Mouse (Mus musculus) gastrocnemius, postnatal 25 days (tissue): ENCODE results near the gene Amotl1. TPM values are rescaled to one million over a fixed set of nuclear protein-coding genes. Genes with fewer than 3 reads are reported as not detected.
"Not testable (repeated sequence)": the region's sequence is repeated elsewhere in the genome, so short reads cannot be mapped to it uniquely, and the experiment has no call there.

Experiments
- DNase-seq: peaks from one replicate; pipeline ENCODE4 v3.0.0; 2022
- long read RNA-seq, 2 experiments: library from polyadenylated mRNA; stranded (forward); transcript quantifications; one replicate each; pipeline ENCODE4 v2.0.0; 2021
- total RNA-seq, 2 experiments: library from RNA; stranded (reverse); gene quantifications; 1 replicate in 1 of 2; 2 replicates in 1 of 2; pipeline ENCODE4 v1.2.3; 2021

The Amotl1 gene
- total RNA-seq, result 100 to 1,000 TPM; 221 to 341 TPM
- long read RNA-seq, experiment 1, partial matches to known transcripts, result 0 of 97 reads
- long read RNA-seq, experiment 1, other reads (novel, unspliced or antisense), result 97 of 97 reads
- long read RNA-seq, experiment 2, partial matches to known transcripts, result 6 of 107 reads
- long read RNA-seq, experiment 2, other reads (novel, unspliced or antisense), result 101 of 107 reads

DNA sequence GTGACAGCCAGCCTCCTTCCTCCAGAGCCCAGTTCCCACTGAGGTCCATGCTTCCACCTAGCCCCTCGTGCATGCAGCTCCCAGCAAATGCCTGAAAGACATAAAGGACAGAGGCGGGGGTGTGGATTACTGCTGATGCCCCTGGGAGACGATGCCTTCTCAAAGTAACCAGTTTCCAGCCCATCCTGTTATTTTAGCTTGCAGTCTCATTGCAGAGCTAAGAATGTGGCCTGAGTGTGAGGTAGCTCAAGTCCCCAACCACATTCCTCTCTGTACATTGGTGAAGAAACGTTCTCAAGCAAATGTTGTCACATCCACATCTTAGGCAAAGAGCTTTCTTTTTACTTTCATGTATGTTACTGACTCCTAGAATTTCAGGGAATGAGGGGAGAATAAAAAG, at the start of gene Amotl1:
Amotl1 (minus strand) TSS at position 101 of the 400 bp plus-strand sequence.
- DNase-seq, result no peak

DNA sequence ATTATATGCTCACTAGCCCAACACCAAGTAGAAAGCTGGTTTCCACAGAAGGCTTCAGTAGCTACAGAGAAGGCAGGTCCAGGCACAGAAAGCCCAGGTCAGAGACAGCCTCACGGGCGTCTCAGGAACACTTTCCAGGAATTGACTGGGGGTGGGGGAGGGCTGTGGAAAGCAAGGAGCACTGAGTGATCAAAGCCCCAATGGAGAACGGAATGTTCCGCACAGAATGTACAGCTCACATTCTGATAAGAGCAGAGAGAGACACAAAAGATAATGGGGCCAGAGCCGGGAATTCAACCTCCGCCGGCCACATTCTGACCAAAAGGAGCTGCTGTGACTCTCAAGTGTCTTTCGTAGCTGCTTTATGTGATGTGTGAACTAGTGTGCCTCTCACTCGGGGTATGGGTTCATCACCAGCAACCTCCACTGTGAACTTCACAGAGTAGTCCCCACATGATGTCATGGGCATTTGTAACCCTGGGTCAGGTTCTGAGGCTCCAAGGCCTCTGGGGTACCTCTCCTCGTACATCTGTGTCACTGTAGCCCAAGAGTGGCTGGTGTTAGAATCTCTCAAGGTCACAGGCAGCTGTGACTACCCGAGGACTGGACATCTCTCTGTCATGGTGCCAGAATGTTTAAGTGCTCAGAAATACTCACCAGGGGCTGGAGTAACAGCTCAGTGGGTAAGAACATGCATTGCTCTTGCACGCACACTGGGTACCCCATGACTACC, 44.7 kb upstream of the Amotl1 start:
- no peak for DNase-seq

GRCm38 (mm10) chr9:14684363-14684762, 39.5 kb upstream of the Amotl1 start:
- DNase-seq, result no peak

GRCm38 (mm10) chr9:14682741-14683140, 37.9 kb upstream of the Amotl1 start:
- DNase-seq, result no peak

- DNase-seq, result no peak
Measured at GRCm38 (mm10) chr9:14680584-14680983, 35.7 kb upstream of the Amotl1 start.

DNA sequence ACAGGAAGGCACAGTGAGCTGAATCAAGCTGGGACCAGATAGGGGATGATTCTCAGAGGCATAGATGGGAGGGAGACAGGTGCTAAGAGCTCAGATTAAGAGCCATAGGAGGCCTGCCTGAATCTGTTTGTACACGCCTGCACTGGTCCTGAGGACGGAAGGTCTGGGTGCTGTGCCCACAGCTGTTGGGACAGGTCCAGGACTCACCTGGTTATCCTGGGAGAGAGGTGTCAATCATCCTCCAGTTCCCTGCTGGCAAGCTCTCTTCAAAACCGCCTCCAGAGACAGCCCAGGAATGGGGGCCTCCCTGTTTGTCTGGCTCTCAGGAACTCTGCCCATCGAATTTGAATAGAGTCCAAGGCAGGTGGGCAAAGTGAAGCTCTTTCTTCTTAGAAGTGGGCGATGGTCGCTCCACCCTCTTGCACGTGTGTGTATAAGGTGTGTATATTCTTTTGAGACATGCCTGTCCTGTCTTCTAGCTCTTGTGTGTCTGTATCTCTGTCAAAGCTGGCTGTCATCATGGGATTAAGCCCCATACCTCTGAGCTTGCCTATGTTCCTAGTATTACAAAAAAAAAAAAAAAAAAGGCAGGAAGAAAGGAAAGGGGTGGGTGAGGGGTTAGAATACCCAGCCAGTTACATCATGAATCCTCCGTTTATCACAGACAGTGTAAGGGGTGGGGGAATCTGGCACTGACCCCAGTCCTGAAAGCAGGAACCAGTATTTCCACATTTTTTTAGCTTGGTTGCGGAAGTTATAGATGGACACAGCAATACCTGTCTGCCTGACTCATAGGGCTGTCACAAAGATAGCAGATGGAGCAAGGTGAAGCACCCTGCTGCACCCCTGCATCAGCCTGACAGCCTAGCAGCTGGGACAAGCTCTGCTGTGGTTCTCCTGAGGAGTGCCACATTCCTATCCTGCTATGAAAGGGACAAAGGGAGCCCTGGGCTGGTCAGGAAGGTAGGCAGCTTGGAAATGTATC, 31.1 kb upstream of the Amotl1 start:
- DNase-seq, result no peak

DNA sequence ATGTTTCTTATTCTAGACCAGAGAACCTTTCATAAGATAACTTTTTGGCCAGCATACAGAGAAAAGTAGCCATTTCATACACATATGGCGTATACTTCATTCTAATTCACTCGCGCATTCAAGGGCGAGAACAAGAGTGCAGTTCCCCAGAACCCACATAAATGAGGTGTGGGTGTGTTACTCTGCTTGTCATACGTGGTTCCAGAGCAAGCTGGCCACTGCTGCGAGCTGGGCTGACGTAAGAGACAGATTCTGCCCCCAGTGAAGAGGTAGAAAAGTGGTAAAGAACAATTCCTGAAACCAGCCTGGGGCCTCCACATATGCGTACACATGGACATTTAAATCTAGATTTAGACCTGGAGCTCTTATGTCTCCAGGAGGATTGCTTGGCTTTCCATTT, 29.6 kb upstream of the Amotl1 start:
- DNase-seq, result no peak

GRCm38 (mm10) chr9:14673109-14673508, 28.3 kb upstream of the Amotl1 start:
- DNase-seq, result no peak

DNA sequence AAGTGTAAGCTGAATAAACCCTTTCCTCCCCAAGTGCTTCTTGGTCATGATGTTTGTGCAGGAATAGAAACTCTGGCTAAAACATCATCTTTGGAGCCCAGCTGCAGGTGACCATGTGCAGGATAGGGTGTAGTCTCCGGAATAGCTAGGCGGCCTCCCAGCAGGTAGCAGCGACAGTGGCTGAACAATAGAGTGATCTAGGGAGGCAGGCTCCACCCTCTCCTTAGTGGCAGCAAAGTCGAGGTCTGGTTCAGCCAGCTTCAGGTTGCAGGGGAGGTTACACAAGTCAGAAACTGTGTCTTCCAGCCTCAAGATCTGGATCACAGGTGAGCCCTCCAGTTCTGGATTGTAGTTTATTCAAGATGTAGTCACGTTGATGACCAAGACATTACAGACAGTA, 27.1 kb upstream of the Amotl1 start:
- DNase-seq, result not testable (repeated sequence)

DNA sequence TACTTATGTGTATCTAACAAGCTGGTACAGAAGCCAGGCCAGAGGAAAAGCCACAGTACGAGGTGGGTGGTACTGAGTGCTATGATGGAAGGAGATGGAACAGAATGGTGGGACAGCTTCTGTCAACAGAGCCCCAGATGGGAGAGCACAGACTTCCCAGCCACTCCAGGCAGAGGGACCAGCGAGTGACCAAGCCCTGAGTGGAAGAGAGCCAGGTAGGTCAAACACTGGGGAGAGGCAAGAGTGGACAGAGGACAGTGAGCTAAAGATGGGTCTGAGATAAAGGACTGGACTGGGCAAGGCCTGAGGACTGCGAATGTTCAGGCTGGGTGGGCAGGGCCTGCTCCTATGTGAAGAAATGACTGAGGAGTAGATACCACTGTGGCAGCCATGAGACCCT, 23.5 kb upstream of the Amotl1 start:
- DNase-seq, result no peak

GRCm38 (mm10) chr9:14666071-14666470, 21.2 kb upstream of the Amotl1 start:
- DNase-seq, result peak; percentile 53

DNA sequence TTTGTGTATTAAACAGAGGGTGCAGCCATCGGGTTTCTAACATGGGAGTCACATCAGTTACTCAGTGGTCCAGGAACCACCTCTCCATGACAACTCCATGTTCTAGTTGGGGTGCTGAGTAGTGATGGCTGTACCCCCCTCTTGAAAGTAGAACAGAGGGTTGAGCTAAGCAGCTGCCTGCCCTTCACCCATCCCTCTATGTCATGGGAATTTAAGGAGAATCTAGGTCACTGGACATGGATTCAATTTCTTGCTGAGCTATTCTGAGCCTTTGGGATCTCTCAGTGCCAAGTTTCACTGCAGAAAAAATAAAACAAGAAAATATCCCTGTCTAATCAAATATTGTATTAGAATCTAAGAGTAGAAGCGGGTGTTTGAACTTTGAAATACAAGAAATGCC, 18.7 kb upstream of the Amotl1 start:
- DNase-seq, result peak; percentile 35

DNA sequence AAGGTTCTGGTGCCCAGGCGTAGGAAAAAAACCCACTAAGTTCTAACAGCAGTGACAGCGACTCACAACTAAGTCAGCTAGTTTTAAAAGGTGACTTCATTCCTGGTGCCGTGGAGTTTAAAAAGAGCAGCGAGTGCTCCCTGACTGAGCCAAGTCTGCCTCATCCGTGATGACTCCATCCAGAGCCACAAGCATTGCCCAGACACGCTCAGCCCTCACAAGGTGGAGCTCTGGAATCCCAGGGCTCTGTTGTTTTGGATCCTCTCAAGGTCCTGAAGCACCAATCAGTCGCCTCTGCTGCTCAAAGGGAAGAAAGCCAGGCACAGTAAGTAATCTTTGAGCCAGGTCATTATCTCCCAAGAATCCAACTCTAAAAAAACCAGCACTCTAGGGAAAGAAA, 18.0 kb upstream of the Amotl1 start:
- peak; percentile 75 for DNase-seq

DNA sequence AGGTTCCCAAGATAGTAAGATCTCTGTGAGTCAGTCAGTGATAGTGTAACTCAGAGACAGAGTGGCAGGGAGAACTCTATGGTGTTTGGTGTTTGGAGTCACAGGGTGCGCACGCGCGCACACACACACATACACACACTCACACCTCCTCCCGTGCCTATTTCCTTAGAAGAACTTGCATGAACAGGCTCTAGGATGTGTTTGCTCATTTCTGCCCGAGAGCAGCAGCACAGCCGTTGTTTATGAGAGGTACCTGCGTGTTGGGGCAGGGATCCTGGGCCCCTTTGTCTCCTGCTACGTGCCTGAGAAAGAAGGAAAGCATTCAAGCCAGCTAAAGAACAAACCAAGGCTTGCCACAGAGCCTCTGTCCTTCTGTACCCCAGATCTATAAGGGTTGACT, 17.3 kb upstream of the Amotl1 start:
- DNase-seq, result no peak

- DNase-seq, result no peak
Measured at GRCm38 (mm10) chr9:14657926-14658325, 13.1 kb upstream of the Amotl1 start.

DNA sequence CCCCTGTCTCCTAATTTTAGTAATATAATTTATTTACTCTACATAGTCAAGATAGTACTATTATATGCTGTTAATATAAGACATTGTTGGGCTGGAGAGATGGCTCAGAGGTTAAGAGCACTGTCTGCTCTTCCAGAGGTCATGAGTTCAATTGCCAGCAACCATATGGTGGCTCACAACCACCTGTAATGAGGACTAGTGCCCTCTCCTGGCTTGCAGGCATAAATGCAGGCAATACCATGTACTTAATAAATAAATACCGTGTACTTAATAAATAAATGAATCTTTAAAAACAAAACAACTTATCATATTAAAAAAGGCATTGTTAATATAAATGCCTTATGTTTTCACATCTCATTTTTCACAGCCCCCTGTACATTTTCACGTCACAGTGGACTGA, 9.2 kb upstream of the Amotl1 start:
- no peak for DNase-seq

DNA sequence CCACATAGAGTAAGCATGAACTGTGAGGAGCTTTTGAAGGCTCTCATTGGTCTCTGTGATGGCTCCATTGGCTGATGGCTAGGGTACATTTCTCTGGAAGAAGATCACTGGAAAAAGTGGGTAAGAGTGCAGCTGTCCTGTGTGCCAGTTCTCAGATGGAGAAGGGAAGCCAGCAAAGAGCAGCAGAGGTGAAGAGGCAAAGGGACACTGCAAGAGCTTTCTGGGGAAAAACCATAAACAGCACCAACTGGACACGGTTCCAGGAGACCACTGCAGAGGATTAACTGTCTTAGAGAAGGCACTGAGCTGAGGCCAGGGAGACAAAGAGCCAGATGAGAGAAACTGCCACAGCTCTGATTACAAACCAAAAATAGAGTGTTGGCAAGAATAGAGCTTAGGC, 7.9 kb upstream of the Amotl1 start:
- DNase-seq, result peak; percentile 78

DNA sequence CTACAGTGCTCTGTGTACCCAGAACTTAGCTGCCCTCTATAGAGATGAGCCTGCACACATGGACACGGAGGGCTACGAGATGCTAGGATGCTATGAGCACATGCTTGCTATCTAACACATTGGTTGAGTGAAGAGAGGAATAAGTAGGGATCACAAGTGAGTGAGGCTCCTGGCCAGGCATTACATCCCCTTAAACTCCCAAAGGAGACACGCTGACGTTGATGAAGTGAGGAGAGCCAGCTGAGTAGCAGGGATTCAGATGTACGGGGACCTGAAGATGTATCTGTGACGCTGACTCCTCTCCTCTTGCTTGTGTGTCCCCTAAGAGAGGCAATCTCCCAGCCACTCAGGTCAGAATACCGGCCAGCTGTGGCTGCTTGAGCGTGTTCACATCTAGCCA, 3.0 kb upstream of the Amotl1 start:
- no peak for DNase-seq

DNA sequence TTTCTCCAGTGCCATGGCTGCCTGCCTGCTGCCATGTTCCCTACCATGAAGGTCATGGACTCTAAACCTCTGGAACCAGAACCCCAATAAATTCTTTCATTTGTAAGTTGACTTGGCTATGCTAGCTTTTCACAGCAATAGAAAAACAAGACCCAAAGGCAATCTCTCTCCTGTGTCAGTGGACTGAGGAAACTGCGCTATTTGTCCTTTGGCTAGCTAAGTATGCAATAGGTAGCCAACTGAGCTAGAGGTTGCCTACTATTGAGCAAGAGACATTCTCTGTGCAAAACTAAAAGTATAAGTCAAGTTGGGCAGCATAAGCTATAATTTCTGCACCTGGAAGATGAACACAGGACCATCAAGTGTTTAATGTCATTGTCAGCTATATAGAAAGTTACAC, 1.8 kb upstream of the Amotl1 start:
- no peak for DNase-seq

- no peak for DNase-seq
Measured at GRCm38 (mm10) chr9:14646061-14646460, 1.2 kb upstream of the Amotl1 start.

- no peak for DNase-seq
Measured at GRCm38 (mm10) chr9:14643328-14643727, 1.5 kb downstream of the Amotl1 start.

DNA sequence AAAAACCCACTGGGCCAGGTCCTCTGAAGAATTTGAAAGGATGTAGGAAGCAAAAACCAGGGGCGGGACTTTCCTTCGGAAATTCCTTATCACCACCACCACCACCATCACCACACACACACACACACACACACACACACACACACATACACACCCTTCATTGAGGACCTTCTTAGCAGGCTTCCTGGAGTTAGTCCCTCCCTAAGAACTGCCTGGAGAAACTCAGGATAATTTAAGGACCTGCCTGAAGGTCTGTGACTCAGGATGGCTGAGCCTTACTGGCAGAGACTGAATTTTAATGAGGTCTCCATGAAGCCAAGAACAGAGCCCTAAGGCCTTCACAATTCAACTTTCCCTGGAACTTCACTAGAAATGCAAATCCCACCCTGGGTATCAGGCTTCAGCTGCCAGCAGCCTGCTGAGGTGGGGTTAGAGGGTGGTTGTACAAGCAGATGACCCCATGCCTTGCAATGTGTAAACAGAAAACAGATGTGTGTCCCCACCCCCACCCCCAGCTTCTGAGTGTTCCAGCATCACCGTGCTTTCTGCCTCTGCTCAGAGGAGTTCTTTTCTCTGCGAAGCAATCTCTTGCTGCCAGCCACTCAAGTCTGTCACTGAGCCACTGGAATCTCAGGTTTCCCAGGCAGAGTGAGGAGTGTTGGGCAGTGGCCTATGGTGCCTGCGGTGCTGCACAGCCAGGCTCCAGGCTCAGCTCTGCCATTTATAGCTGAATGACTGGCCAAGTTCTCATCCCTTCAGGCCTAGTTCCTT, 2.4 kb downstream of the Amotl1 start:
- DNase-seq, result peak; percentile 77
